Mouse (Mus musculus) retina, embryonic 14.5 days (tissue): Measurements from ENCODE around the gene Gm10272.
"Not testable (repeated sequence)": the region's sequence is repeated elsewhere in the genome, so short reads cannot be mapped to it uniquely, and the experiment has no call there.

Experiments used
- DNase-seq: peaks from one replicate; pipeline ENCODE4 v3.0.0-alpha.2; 2015; ENCODE audit warnings: low spot score

Gene Gm10272

DNA sequence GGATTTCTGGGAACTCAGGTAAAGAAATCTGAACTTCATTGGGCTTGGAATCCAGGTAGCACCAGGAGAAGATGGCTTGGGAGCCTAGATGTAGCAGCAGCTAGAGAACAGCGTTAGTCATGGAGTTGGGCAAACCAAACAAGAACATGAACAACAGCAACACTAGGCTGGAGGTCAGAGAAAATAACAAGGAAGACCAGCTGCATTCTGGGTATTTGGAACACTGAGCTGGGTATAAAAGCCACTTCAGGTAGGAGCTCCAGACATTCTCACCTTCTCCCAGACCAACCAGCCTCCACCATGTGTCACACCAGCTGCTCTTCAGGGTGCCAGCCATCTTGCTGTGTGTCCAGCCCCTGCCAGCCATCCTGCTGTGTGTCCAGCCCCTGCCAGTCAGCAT lies at the start of gene Gm10272:
TSS of gene Gm10272 (plus strand) at position 301 of the 400 bp plus-strand sequence.
- no peak for DNase-seq

DNA sequence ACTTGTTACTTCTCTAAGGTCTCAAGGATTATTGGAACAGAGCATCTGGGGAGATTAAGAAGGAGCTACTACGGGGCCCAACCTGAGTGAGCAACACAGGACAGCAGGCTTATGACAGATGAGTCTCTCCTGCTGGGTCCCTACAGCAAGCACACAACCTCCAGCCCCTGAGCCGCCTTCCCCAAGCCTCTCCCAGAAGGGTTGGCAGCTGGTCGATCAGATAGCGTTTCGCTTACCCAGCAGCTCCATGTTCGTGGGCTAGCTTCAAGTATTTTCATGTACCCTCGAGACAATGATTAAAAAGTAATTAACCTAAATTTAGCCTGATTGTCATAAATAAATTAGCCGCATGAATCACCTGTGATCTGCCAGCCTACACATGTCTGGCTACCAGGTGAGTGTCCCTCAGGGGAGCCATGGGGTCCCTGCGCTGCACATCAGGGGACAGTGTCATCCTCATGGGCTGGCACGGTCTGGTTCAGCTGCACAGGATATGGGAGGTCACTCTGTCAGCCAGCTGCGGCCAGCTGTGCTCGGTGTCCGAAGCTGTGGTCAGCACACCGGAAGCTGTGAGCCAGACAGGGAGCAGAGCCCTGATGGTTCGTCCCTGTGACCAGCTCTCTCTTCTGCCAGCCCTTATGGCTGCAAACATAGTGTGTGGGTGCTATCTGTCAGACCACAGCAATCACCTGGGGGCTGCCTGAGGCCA lies 48.0 kb upstream of the Gm10272 start:
- no peak for DNase-seq

DNA sequence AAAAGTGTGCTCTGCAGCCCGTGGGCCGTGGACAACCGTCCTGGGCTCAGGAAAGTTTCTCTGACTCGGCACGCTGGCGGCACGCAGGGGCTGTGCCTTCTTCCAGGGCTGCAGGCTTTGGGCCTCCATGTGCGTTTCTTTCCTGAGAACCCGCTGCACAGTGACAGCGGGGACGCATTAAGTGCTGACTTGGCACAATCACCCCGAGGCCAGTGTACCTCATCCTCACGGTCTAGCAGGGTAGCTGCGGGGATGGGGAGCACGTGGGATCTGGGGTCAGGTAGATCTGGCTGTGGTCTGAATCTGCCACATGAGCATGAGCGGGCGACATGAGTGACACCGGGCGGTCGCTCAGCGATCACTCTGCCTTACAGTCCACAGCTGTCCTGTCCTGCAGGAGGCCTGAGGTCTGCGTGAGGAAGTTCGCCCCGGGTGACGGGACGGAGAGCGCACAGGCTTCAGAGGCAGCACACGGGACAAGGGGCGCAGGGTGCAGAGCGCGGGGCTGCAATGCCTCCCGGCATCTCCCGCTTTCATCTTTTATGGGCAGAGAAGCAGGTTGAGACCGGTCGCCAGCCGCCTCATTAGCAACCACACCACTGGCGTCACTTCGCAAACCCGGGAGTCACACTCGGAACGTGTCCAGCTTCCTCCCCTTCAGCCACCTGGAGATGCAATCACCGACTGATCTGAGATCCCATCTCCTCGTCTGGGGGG lies 42.3 kb upstream of the Gm10272 start:
- no peak for DNase-seq

DNA sequence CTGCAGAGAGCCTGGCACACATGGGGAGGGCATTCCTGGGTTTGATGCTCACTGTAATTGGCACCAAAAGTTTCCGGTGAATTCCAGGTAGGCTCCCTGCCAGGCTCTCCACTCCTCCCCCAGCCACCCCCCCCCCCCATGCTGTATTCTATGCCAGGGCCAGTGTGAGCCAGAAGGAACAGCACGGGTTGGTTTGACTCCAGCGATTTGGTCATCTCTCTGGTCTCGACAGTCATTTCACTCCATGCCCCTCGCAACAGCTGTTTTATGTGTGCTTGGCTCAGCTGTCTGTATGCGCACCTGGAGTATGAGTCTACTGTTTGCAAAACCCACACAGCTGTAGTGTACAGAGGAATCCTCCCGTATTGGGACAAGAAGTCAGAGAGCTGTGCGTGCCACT lies 40.1 kb upstream of the Gm10272 start:
- DNase-seq: no peak

DNA sequence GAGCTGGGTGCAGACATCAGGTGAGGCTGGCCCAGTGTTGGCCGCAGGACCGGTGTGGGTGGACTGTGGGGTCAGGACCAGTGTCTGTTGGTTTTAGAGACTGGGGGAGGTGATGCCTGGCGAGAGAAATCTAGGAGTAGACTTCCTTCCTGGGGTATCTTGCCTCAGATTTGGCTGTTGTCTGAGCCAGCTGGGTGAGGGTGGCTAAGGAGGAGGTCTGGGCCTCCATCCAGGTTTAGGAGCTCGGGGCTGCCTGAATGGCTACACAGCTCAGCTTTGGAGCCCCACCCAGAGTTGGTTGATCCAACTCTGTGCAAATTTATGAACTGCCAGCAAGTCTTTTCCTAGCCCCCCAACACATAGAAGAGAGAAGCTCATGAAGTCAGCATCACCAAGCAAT lies 39.0 kb upstream of the Gm10272 start:
- DNase-seq: no peak

DNA sequence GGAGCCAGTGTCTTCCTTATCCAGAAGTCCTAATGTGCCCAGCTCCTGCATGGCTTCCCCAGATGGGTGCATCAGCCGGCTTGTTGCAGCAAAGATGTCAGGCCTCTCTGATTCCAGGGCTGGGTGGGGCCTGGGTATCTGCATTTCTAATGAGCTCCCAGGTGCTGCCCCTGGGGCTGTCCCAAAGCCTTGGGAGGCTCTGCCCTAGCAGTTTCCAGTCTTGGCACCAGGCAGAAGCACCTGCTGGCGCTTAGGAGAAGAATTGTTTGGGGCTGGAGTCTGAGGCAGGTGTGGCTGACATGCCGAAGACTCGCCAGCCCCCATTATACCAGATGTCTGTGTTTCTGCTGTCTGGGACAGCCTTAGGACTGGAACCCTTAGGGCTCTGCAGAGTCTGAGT lies 35.7 kb upstream of the Gm10272 start:
- DNase-seq: no peak

DNA sequence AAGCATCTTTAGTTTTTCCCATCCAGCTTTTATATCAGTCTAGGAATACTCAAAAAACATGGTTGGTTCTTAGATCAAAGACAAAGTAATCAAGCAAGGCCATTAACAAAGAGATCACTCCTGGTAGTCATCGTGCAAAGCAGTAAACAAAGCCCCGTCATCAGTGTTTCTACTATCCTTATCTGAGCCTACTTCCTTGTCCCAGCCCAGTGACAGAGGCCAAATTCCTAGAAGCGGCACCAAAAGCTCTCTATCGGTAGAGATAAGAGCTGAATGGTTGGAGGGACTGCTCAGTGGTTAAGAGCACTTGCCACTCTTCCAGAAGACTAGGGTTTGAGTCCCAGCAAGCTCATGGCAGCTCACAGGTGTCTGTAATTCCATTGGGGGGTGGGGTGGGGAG lies 34.9 kb upstream of the Gm10272 start:
- DNase-seq: no peak

DNA sequence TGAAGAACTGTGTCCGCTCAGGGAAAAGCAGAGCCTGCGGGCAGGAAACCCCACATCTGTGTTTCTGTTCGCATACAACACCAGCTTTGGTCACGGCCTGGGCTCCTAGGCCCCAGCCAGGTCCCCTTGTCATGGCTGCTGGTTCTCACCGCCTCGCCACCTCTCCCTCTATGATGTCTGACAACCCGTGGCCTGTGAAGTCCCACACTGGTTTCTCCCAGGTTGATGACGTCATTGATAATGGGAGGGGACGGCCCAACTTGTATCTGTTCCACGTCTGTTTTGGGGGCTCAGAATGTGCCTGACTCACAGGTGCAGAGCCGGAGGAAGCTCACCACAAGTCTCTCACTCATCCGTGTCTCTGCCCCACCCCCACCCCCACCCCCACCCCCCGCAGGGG lies 32.7 kb upstream of the Gm10272 start:
- DNase-seq: no peak

DNA sequence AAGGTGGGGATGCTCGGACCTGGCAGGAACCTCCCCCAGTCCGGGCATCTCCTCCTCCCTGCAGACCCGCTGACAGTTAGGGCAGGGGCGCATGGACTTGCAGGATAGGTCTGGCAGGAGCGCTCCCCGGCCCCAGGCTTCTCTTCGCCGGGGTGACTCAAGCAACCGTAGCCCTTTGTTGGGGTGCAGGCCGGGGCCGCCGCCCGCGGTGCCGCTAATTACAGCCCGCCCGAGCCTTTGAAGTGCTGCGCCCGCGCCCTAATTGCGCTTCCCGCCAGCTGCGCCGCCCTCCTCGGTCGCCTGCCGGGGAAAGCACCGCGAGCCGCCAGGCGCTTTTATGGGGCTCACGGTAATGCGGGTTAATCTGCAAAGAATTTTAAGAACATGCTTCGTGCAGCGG lies 28.9 kb upstream of the Gm10272 start:
- peak; percentile 57 for DNase-seq

DNA sequence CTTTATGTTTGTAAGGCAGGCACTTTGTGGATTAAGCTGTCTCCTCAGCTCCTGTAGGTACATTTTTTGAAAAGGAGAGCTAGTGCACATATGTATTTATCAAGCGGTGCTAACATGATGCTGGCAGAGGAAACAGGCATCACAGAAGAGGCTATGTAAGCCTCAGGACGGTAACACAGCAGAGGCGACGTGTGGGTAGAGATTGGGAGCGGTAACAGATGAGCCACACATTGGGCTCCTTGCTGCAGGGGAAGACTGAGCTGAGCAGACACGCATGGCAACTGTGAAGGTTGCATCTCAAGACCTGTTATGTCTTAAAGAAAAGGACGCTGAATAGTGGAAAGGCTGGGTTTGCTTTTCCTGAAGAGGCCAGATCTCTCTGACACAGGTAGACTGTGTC lies 23.4 kb upstream of the Gm10272 start:
- no peak for DNase-seq

DNA sequence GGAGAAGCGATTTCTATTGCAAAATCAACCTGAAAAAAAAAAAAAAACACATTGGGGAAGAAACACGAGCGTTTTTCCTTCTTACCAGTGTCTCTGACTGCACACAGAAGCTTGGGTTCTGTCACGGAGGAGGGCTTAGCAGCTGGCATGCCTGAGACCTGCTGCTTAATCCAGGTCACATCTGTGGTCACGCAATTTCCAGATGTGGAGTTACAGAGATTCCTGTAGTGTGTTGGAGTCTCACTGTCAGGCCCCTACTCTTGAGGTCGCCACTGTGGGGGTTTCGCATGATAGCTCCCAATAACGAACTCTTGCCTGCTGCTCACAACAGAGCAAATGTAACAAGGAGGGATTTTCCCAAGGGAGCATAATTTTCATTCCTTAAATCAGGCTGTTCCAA lies 22.2 kb upstream of the Gm10272 start:
- no peak for DNase-seq

DNA sequence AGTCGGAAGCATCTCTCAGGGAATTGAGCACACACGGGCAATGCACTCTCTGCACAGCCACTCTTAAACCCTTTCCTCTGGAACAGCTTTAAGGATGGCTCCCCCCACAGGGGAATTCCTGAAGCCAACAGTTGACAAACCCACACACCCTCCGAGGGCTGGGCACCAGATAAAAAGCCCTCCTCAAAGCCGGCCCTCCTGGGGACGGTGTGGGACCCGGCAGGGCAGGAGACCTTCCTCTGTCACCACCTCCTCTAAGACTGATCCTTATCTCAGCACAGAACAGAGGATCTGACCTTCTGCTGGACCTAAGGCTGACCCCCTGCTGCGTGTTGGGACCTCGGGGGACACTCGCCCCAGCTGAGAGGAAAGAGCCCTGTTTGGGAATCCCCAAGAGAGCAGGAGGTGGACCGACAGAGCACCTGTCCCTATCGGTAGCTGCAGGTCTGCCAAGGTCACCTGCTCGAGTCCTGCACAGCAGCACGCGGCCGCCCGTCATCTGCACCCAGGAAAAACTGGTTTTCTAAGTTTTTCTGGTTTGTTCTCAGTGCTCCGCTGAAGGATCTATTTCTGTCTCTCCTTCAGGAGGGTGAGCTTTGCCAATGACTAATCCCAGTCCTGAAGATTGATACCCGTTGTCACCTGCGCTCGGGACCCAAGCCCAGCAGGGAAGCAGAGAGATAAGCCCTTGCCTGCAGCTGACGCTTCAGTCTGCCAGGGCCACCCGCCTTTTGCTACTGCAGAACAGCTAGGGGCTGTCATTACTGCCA lies 20.3 kb upstream of the Gm10272 start, which contains the start of gene Tspear:
TSS of gene Tspear (plus strand) at position 675 of the 770 bp plus-strand sequence.
- DNase-seq: no peak

DNA sequence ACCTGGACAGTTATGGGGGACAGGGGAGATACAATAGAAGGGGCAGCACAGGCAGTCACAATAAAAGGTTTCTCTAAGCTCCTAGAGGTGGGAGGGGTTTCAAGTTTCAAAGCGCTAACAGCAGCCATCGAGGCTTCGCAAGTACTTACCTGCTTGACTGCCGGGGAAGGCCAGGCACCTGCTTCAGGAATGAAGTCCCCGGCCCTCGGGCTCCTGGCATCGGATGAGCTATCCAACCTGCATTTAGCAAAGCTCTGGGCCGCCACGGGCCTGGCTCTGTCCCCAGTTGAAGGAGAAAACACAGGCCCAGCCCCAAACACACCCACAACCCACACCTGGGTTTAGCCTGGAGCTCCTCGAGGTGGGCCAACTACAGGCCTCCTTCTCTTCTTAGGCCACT lies 19.4 kb upstream of the Gm10272 start:
- DNase-seq: no peak

DNA sequence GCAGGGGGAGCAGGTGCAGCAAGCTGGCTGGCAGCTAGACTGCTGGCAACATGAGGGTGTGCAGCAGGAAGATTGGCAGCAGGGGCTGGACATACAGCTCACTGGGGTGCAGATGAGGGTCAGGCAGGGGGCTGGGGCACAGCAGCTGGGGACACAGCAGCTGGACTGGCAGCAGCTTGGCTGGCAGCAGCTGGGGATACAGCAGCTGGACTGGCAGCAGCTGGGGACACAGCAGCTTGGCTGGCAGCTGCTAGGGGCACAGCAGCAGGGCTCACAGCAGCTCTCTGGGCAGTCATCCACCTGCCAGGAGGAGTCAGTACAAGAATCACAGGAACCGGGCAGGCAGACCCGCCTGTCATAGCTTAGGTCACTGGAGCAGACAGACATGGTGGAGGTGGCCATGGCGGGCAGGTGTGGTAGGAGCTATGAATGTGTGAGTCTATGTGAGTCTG lies 16.0 kb upstream of the Gm10272 start, which contains the start of gene Gm19402:
TSS of gene Gm19402 (minus strand) at position 402 of the 452 bp plus-strand sequence.
- not testable (repeated sequence) for DNase-seq

DNA sequence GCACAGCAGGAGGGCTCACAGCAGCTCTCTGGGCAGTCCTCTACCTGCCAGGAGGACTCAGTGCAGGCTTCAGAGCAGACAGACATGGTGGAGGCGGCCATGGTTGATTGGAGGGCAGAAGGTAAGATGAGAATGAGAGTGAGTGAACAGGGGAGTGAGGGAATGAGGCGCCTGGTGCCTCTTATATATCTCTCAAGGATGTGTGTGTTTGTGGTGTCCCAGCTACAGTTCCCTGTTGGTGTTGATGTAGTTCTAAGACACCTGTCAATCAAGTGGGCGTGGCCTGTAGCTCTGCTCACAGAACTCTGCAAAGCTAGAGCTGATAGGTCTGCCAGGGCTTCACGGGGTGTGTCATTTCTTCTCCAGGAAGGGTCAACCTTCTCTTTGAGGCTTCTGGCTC lies 9.3 kb upstream of the Gm10272 start, which contains the start of gene Gm9508:
TSS of gene Gm9508 (minus strand) at position 101 of the 400 bp plus-strand sequence.
- DNase-seq: no peak

DNA sequence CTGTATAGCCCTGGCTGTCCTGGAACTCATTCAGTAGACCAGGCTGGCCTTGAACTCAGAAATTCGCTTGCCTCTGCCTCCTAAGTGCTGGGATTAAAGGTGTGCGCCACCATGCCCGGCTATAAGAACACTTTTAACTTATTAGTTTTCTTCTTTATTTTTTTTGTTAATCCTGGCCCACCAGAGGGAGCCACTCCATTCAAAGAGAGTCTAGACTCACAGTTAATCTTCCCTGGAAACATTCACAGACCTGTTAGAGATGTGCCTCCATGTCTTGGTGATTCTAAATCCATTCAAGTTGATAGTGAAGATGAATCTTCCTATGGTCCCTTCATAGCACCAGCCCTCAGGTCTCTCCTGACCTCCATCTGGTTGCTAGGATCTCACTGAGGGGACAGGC lies 3.4 kb downstream of the Gm10272 start:
- no peak for DNase-seq

DNA sequence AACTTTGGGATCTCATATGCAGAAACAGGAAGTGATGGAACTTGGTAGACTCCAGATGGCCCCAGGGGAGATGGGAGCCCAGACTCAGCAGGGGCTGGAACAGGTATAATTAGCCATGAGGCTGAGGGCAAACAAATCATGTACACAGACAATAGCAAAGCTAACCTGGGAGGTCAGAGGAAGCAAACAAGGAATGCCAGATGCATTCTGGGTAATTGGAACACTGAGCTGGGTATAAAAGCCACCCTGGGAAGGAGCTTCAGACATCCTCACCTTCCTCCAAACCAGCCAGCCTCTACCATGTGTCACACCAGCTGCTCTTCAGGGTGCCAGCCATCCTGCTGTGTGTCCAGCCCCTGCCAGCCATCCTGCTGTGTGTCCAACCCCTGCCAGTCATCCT lies 4.7 kb downstream of the Gm10272 start, which contains the start of gene Gm10024:
TSS of gene Gm10024 (plus strand) at position 301 of the 400 bp plus-strand sequence.
- not testable (repeated sequence) for DNase-seq

DNA sequence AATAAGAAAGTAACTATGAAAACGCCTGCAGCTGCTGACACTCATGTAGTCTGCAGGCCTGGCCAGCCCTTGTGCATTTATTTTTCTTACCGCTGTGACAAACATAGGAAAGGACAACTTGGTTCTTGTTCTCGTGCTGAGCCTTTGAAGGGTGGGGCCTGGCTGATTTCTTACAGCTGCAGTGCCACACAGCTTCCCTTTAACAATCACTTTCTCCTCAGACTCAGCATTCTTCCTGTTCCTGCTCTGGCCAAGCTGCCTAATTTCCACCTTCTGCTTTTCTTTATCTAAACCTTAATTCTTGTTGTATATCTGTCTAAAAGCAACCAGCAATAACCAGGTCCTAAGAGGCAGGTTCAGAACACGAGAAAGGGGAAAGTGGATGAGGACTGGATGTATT lies 7.3 kb downstream of the Gm10272 start:
- DNase-seq: no peak

DNA sequence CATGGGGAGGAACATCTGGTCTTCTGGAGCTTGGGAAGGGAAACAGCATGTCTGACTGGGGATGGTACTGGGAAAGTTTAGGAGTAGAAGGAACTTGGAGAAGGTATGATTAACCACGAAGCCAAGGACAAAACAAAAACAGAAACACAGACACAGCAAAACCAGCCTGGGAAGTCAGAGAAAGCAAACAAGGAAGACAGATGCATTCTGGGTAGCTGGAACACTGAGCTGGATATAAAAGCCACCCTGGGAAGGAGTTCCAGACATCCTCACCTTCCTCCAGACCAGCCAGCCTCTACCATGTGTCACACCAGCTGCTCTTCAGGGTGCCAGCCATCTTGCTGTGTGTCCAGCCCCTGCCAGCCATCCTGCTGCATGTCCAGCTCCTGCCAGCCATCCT lies 9.1 kb downstream of the Gm10272 start, which contains the start of gene Gm10142:
TSS of gene Gm10142 (plus strand) at position 301 of the 400 bp plus-strand sequence.
- DNase-seq: no peak

DNA sequence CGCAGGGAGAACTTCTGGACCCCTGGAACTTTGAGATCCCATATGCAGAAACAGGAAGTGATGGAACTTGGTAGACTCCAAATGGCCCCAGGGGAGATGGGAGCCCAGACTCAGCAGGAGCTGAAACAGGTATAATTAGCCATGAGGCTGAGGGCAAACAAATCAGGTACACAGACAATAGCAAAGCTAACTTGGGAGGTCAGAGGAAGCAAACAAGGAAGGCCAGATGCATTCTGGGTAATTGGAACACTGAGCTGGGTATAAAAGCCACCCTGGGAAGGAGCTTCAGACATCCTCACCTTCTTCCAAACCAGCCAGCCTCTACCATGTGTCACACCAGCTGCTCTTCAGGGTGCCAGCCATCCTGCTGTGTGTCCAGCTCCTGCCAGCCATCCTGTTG lies 13.9 kb downstream of the Gm10272 start, which contains the start of gene Krtap12-1:
TSS of gene Krtap12-1 (plus strand) at position 301 of the 400 bp plus-strand sequence.
- not testable (repeated sequence) for DNase-seq

DNA sequence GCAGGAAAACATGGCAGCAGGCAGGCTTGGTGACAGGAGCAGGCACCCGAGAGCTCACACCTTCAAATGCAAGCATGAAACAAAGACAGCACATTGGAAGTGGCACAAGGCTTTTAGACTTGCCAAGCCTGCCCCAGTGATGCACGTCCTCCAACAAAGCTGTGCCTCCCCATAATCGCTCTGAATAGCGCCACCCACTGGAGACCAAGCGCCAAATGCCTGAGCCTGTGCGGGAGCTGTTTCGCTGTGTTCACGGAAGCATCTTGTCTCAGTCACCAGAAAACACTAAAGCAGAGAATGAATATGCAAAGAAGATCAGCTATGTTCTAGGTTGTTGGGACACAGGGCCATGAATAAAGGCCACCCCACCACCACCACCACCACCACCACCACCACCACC lies 18.4 kb downstream of the Gm10272 start:
- DNase-seq: no peak

DNA sequence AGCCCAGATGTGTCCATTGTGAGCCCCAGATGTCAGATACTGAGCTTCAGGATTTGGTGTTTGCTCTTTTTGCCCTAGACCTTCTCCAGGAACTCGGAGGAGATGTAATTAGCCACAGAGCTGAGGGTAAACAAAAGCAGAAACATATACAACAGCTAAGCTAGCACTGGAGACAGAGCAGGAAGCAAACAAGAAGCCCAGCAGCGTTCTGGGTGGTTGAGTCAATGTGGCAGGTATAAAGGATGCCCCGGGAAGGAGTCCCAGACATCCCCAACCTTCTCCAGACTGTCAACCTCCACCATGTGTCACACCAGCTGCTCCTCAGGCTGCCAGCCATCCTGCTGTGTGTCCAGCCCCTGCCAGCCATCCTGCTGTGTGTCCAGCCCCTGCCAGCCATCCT lies 19.8 kb downstream of the Gm10272 start, which contains the start of gene Gm10100:
TSS of gene Gm10100 (plus strand) at position 301 of the 400 bp plus-strand sequence.
- DNase-seq: no peak
